Mouse (Mus musculus): ENCODE measurements around the gene Lysmd2. TPM values are rescaled to one million over a fixed set of nuclear protein-coding genes. Genes with fewer than 3 reads are reported as not detected.

Gene Lysmd2
- total and polyA plus RNA-seq, 3 experiments, result 11.7 to 18.1 (median 16.2) TPM

GRCm38 (mm10) chr9:75660917-75661316, 35.4 kb downstream of the Lysmd2 start:
- no peaks in the 10 kb centered on the region for H3K79me2 ChIP-seq (replicated peaks; ENCODE audit: control insufficient read depth, extremely low read depth, insufficient read depth, poor library complexity, severe bottlenecking)
- in situ Hi-C loops (cut with MboI; ENCODE audit: low pct_ligation_motif_present, low pct_unique_long_range_greater_than_20kb, low sequenced_read_pairs) (no loop called here), dilution Hi-C loops (cut with MboI; ENCODE audit: extremely low pct_ligation_motif_present, extremely low pct_unique_long_range_greater_than_20kb, low sequenced_read_pairs) (no loop called here)
- no peak overlapping the region for H3K9ac ChIP-seq (ENCODE audit: insufficient read depth, low read depth)
- no peaks in the 10 kb centered on the region for H3K27me3 ChIP-seq (replicated peaks)
- H3K4me3 ChIP-seq (replicated peaks in 1 of 3; ENCODE audit: low read depth in 2 of 3, low read length in 2 of 3, poor library complexity in 1 of 3), result no peak overlapping the region
- TF ChIP-seq ZMIZ1 (IDR thresholded peaks at IDR 0.05; ENCODE audit: low read depth, low read length) (no peak), CHD2 (IDR thresholded peaks at IDR 0.05; ENCODE audit: low read length) (no peak), MAX (IDR thresholded peaks at IDR 0.05; ENCODE audit: low read length) (no peak), CHD1 (IDR thresholded peaks at IDR 0.05; ENCODE audit: low read depth, low read length) (no peak), TBP (conservative IDR thresholded peaks at IDR 0.05; ENCODE audit: low read depth, low read length) (no peak), SMC3 (IDR thresholded peaks at IDR 0.05; ENCODE audit: low read depth, low read length) (no peak), CTCF (conservative IDR thresholded peaks at IDR 0.05 in 1 of 2, IDR thresholded peaks at IDR 0.05 in 1 of 2; ENCODE audit: low read depth in 2 of 2, low read length in 2 of 2) (no peak), POLR2A (IDR thresholded peaks at IDR 0.05; ENCODE audit: low read depth, low read length) (no peak), UBTF (IDR thresholded peaks at IDR 0.05; ENCODE audit: low read depth, low read length) (no peak), RAD21 (IDR thresholded peaks at IDR 0.05; ENCODE audit: low read depth, low read length) (no peak), MXI1 (IDR thresholded peaks at IDR 0.05; ENCODE audit: low read depth, low read length) (no peak)
- no peak overlapping the region for H3K27ac ChIP-seq (ENCODE audit: insufficient read depth, low read depth)
- H3K36me3 ChIP-seq (replicated peaks in 1 of 2; ENCODE audit: control insufficient read depth in 1 of 2, insufficient read depth in 1 of 2, low read length in 1 of 2), result no peaks in the 10 kb centered on the region
- no peak overlapping the region for H3K4me2 ChIP-seq (ENCODE audit: insufficient read depth, low read depth, poor library complexity, severe bottlenecking)
- no peaks in the 10 kb centered on the region for H3K4me1 ChIP-seq (ENCODE audit: control insufficient read depth in 1 of 2, insufficient read depth in 2 of 2)
- no peak for DNase-seq (ENCODE audit: extremely low read depth)
- H3K9me3 ChIP-seq (replicated peaks; ENCODE audit: low read length), result peaks cover 2% of the 10 kb centered on the region

GRCm38 (mm10) chr9:75665364-75665763, 39.8 kb downstream of the Lysmd2 start:
- dilution Hi-C loops (cut with MboI; ENCODE audit: extremely low pct_ligation_motif_present, extremely low pct_unique_long_range_greater_than_20kb, low sequenced_read_pairs), result no loop called here

More at GRCm38 (mm10) chr9:75665364-75665763, 39.8 kb downstream of the Lysmd2 start:
- H3K9me3 ChIP-seq (replicated peaks; ENCODE audit: low read length), result no peaks in the 10 kb centered on the region
- no peak for DNase-seq (ENCODE audit: extremely low read depth)
- TF ChIP-seq RAD21 (IDR thresholded peaks at IDR 0.05; ENCODE audit: low read depth, low read length), result no peak
- TF ChIP-seq KAT2A (IDR thresholded peaks at IDR 0.05; ENCODE audit: insufficient replicate concordance, low read length), result no peak
- TF ChIP-seq CHD1 (IDR thresholded peaks at IDR 0.05; ENCODE audit: low read depth, low read length), result no peak
- TF ChIP-seq SMC3 (IDR thresholded peaks at IDR 0.05; ENCODE audit: low read depth, low read length), result no peak
- no peak for TF ChIP-seq TCF12 (IDR thresholded peaks at IDR 0.05; ENCODE audit: low read depth, low read length)
- TF ChIP-seq MAZ (IDR thresholded peaks at IDR 0.05; ENCODE audit: low read depth, low read length), result no peak
- no peak for TF ChIP-seq ZC3H11A (IDR thresholded peaks at IDR 0.05; ENCODE audit: low read depth, low read length)
- TF ChIP-seq POLR2AphosphoS2 (IDR thresholded peaks at IDR 0.05; ENCODE audit: low read depth, low read length), result no peak
- TF ChIP-seq ZMIZ1 (IDR thresholded peaks at IDR 0.05; ENCODE audit: low read depth, low read length), result no peak
- TF ChIP-seq NELFE (IDR thresholded peaks at IDR 0.05; ENCODE audit: low read depth, low read length), result no peak
- TF ChIP-seq POLR2A (IDR thresholded peaks at IDR 0.05; ENCODE audit: low read depth, low read length), result no peak
- TF ChIP-seq PAX5 (IDR thresholded peaks at IDR 0.05; ENCODE audit: low read length), result no peak
- no peak for TF ChIP-seq CTCF (conservative IDR thresholded peaks at IDR 0.05 in 1 of 2, IDR thresholded peaks at IDR 0.05 in 1 of 2; ENCODE audit: low read depth in 2 of 2, low read length in 2 of 2)
- no peak for TF ChIP-seq CHD2 (IDR thresholded peaks at IDR 0.05; ENCODE audit: low read length)
- no peak for TF ChIP-seq BHLHE40 (IDR thresholded peaks at IDR 0.05; ENCODE audit: low read depth, low read length)
- no peak overlapping the region for H3K9ac ChIP-seq (ENCODE audit: insufficient read depth, low read depth)
- H3K27ac ChIP-seq (ENCODE audit: insufficient read depth, low read depth), result no peak overlapping the region
- H3K4me1 ChIP-seq (ENCODE audit: control insufficient read depth in 1 of 2, insufficient read depth in 2 of 2), result peaks cover 0 to 3% of the 10 kb centered on the region in 2 experiments; a peak in 1 of 4 replicates
- no peaks in the 10 kb centered on the region for H3K27me3 ChIP-seq (replicated peaks)
- H3K4me2 ChIP-seq (ENCODE audit: insufficient read depth, low read depth, poor library complexity, severe bottlenecking), result no peak overlapping the region
- no peak overlapping the region for H3K4me3 ChIP-seq (replicated peaks in 1 of 3; ENCODE audit: low read depth in 2 of 3, low read length in 2 of 3, poor library complexity in 1 of 3)
- in situ Hi-C loops (cut with MboI; ENCODE audit: low pct_ligation_motif_present, low pct_unique_long_range_greater_than_20kb, low sequenced_read_pairs), result no loop called here
- H3K36me3 ChIP-seq (replicated peaks in 1 of 2; ENCODE audit: control insufficient read depth in 1 of 2, insufficient read depth in 1 of 2, low read length in 1 of 2), result no peaks in the 10 kb centered on the region
- no peaks in the 10 kb centered on the region for H3K79me2 ChIP-seq (replicated peaks; ENCODE audit: control insufficient read depth, extremely low read depth, insufficient read depth, poor library complexity, severe bottlenecking)

All from CH12.LX (cell line).